Mouse (Mus musculus) embryonic facial prominence, embryonic 14.5 days (tissue): ENCODE results near the gene Rps5. TPM values are rescaled to one million over a fixed set of nuclear protein-coding genes. Genes with fewer than 3 reads are reported as not detected.
A peak's percentile ranks its signal among the peaks of the same experiment; 100 is the strongest.

Source experiments
- ATAC-seq: fragments of 200-750 bp; cut with Nextera tagmentation; 2 replicates; pipeline ENCODE4 v1.8.0; 2017; ENCODE audit warnings: low read depth, moderate number of reproducible peaks, moderate TSS enrichment
- DNase-seq: peaks from one replicate; pipeline ENCODE4 v3.0.0-alpha.2; 2015; ENCODE audit warnings: low spot score
- H3K27ac ChIP-seq: fragments of 300-500 bp; sonication (generic); replicated peaks from 2 replicates; pipeline ENCODE4 v1.5.1; 2014; ENCODE audit warnings: low read depth, mild to moderate bottlenecking, low read length, moderate library complexity
- H3K27me3 ChIP-seq: fragments of 300-500 bp; sonication (generic); replicated peaks from 2 replicates; pipeline ENCODE4 v1.6.1; 2014; ENCODE audit warnings: low read length; ENCODE audit not compliant: control insufficient read depth, insufficient read depth
- H3K36me3 ChIP-seq: fragments of 300-500 bp; sonication (generic); 2 replicates; pipeline ENCODE4 v1.6.1; 2014; ENCODE audit warnings: low read length, mixed read lengths; ENCODE audit not compliant: control insufficient read depth, insufficient read depth
- H3K4me1 ChIP-seq: fragments of 300-500 bp; sonication (generic); 2 replicates; pipeline ENCODE4 v1.6.1; 2014; ENCODE audit warnings: antibody characterized with exemption, low read length; ENCODE audit not compliant: control insufficient read depth, insufficient read depth
- H3K4me2 ChIP-seq: fragments of 300-500 bp; sonication (generic); 2 replicates; pipeline ENCODE4 v1.6.1; 2014; ENCODE audit warnings: low read depth, mild to moderate bottlenecking, low read length, moderate library complexity, mixed read lengths
- H3K4me3 ChIP-seq: fragments of 300-500 bp; sonication (generic); 2 replicates; pipeline ENCODE4 v1.5.1; 2014; ENCODE audit warnings: low read depth, mild to moderate bottlenecking, low read length
- H3K9ac ChIP-seq: fragments of 300-500 bp; sonication (generic); 2 replicates; pipeline ENCODE4 v1.6.1; 2014; ENCODE audit warnings: low read depth, mild to moderate bottlenecking, low read length, moderate library complexity, mixed read lengths
- H3K9me3 ChIP-seq: fragments of 300-500 bp; sonication (generic); 2 replicates; pipeline ENCODE4 v1.6.1; 2016; ENCODE audit warnings: low read length; ENCODE audit not compliant: control insufficient read depth
- WGBS: fragments of 180-500 bp; shearing (Covaris S2); extraction: QIAGEN DNeasy Blood & Tissue Kit; methylation state at CpG from one replicate; pipeline ENCODE4 v1.1.7; 2014; 5-methylcytosine and 5-hydroxymethylcytosine counted together
- polyA plus RNA-seq: library from polyadenylated mRNA; unstranded; fragments of >200 nt; fragmentation: Nextera tagmentation; extraction: Ambion mirVana; gene quantifications from 2 replicates; pipeline ENCODE4 v1.2.1, GENCODE M21; 2014

Gene Rps5
- polyA plus RNA-seq, 1 experiment from 2014 or later: 1,364 TPM

GRCm38 (mm10) chr7:12961511-12962141 is 39.5 kb downstream of the Rps5 start:
- ATAC-seq (peak; percentile 72), DNase-seq (peak; percentile 94)
- Histone ChIP-seq H3K9me3 (no peaks in the 10 kb centered on the region), H3K36me3 (no peaks in the 10 kb centered on the region), H3K27ac (peak overlapping the region; percentile 91), H3K4me1 (peaks cover 9% of the 10 kb centered on the region), H3K9ac (peak overlapping the region; percentile 61), H3K4me3 (peak overlapping the region; percentile 44), H3K4me2 (peak overlapping the region; percentile 64), H3K27me3 (no peaks in the 10 kb centered on the region)
- 3% methylated on average over 29 of the region's 29 CpGs for WGBS

- under 1% methylated on average over 23 of the region's 23 CpGs for WGBS
- ATAC-seq (peak; percentile 94), DNase-seq (peak; percentile 96)
- peak within 1 kb of the TSS; percentile 91 for H3K27ac ChIP-seq
- H3K27me3 ChIP-seq: no peaks in the 10 kb centered on the region
- H3K9me3 ChIP-seq: no peaks in the 10 kb centered on the region
- peak within 1 kb of the TSS; percentile 67 for H3K4me2 ChIP-seq
- H3K4me1 ChIP-seq: peaks cover 18% of the 10 kb centered on the region
- peak within 1 kb of the TSS; percentile 83 for H3K4me3 ChIP-seq
- peak within 1 kb of the TSS; percentile 89 for H3K9ac ChIP-seq
- peaks cover 21% of the 10 kb centered on the region for H3K36me3 ChIP-seq
These were observed 43.6 kb downstream of the Rps5 start, which contains the start of gene Zfp324 for GRCm38 (mm10) chr7:12965678-12966091. Gene Zfp324 (plus strand): TSS chr7:12965838.

GRCm38 (mm10) chr7:12966104-12966845 is 44.2 kb downstream of the Rps5 start:
- Histone ChIP-seq H3K9me3 (no peaks in the 10 kb centered on the region), H3K9ac (peak overlapping the region; percentile 89), H3K4me1 (peaks cover 18% of the 10 kb centered on the region), H3K36me3 (peaks cover 27% of the 10 kb centered on the region), H3K27me3 (no peaks in the 10 kb centered on the region), H3K4me2 (peak overlapping the region; percentile 67), H3K27ac (peak overlapping the region; percentile 91), H3K4me3 (peak overlapping the region; percentile 83)
- peak; percentile 29 for DNase-seq
- whole genome bisulfite sequencing: under 1% methylated on average over 29 of the region's 29 CpGs
- peak; percentile 51 for ATAC-seq

- Histone ChIP-seq H3K9ac (no peak overlapping the region), H3K9me3 (no peaks in the 10 kb centered on the region), H3K4me1 (peaks cover 10% of the 10 kb centered on the region), H3K27me3 (no peaks in the 10 kb centered on the region), H3K4me2 (no peak overlapping the region), H3K36me3 (peaks cover 39% of the 10 kb centered on the region), H3K4me3 (no peak overlapping the region), H3K27ac (no peak overlapping the region)
- ATAC-seq (no peak), DNase-seq (no peak)
- 92% methylated on average over 25 of the region's 25 CpGs for WGBS
These were observed 48.8 kb downstream of the Rps5 start for GRCm38 (mm10) chr7:12970906-12971305.

Other genes starting within 250 kb of the Rps5 start
- not detected in 2 replicates for gene Vmn2r55, start 237.3 kb upstream of the Rps5 start, polyA plus RNA-seq
- gene Vmn2r56, start 187.3 kb upstream of the Rps5 start, polyA plus RNA-seq: not detected in 2 replicates
- 10.1 and 11.3 TPM in 2 replicates for gene Zscan18, start 118.7 kb upstream of the Rps5 start, polyA plus RNA-seq
- 10.8 and 11.9 TPM in 2 replicates for gene Zfp329, start 103.4 kb upstream of the Rps5 start, polyA plus RNA-seq
- gene Zfp110, start 87.5 kb upstream of the Rps5 start, polyA plus RNA-seq: 34.2 and 38.0 TPM in 2 replicates
- 4.9 and 5.3 TPM in 2 replicates for gene Zfp128, start 41.1 kb upstream of the Rps5 start, polyA plus RNA-seq
- gene Zscan22, start 24.5 kb upstream of the Rps5 start, polyA plus RNA-seq: 15.1 and 16.6 TPM in 2 replicates
- 0.43 and 0.49 TPM in 2 replicates for gene Rnf225, start 5.1 kb downstream of the Rps5 start, polyA plus RNA-seq
- 9.4 and 10.9 TPM in 2 replicates for gene Zfp324, start 43.5 kb downstream of the Rps5 start, polyA plus RNA-seq
- gene Zfp446, start 55.6 kb downstream of the Rps5 start, polyA plus RNA-seq: 2.5 and 3.8 TPM in 2 replicates
- not detected in 2 replicates for gene Slc27a5, start 75.9 kb downstream of the Rps5 start, polyA plus RNA-seq
- gene Trim28, start 76.8 kb downstream of the Rps5 start, polyA plus RNA-seq: 321 and 352 TPM in 2 replicates
- gene Zbtb45, start 87.7 kb downstream of the Rps5 start, polyA plus RNA-seq: 20.0 and 23.6 TPM in 2 replicates
- 162 and 169 TPM in 2 replicates for gene Chmp2a, start 112.5 kb downstream of the Rps5 start, polyA plus RNA-seq
- 140 and 147 TPM in 2 replicates for gene Ube2m, start 116.0 kb downstream of the Rps5 start, polyA plus RNA-seq
- gene Mzf1, start 132.5 kb downstream of the Rps5 start, polyA plus RNA-seq: 2.9 and 4.1 TPM in 2 replicates
- gene Vmn1r85, start 172.9 kb downstream of the Rps5 start, polyA plus RNA-seq: not detected in 2 replicates
- not detected in 2 replicates for gene Vmn1r86, start 197.6 kb downstream of the Rps5 start, polyA plus RNA-seq
- not detected in 2 replicates for gene Vmn1r87, start 217.9 kb downstream of the Rps5 start, polyA plus RNA-seq
- not detected in 2 replicates for gene Vmn1r88, start 237.3 kb downstream of the Rps5 start, polyA plus RNA-seq